Mouse (Mus musculus) kidney, adult 2 months (tissue): ENCODE measurements at regions not wholly inside any gene's neighbourhood (a gene's known extent, or its start where the extent isn't known, plus 50 kb on each side); places are given as distances from the start of the nearest gene placed in this dataset.
"Not testable (repeated sequence)": the region's sequence is repeated elsewhere in the genome, so short reads cannot be mapped to it uniquely, and the experiment has no call there.

Experiments
- DNase-seq: peaks from one replicate; pipeline ENCODE4 v3.0.0; 2021
- H3K27ac ChIP-seq: fragments of 200-500 bp; 2 replicates; pipeline ENCODE4 v1.5.1; 2012; ENCODE audit warnings: low read depth, low read length, control low read depth, inconsistent platforms; ENCODE audit not compliant: insufficient read depth
- H3K27me3 ChIP-seq: fragments of 200-500 bp; replicated peaks from 2 replicates; pipeline ENCODE4 v1.6.1; 2012; ENCODE audit warnings: mild to moderate bottlenecking, moderate library complexity, low read length, inconsistent platforms; ENCODE audit not compliant: control insufficient read depth, insufficient read depth
- H3K36me3 ChIP-seq: fragments of 200-500 bp; 2 replicates; pipeline ENCODE4 v1.6.1; 2012; ENCODE audit warnings: mild to moderate bottlenecking, moderate library complexity, low read length, inconsistent platforms; ENCODE audit not compliant: control insufficient read depth, insufficient read depth
- H3K4me1 ChIP-seq: fragments of 200-500 bp; 2 replicates; pipeline ENCODE4 v1.6.1; 2011; ENCODE audit warnings: low read length; ENCODE audit not compliant: control insufficient read depth, insufficient read depth
- H3K4me3 ChIP-seq: fragments of 200-500 bp; 2 replicates; pipeline ENCODE4 v1.5.1; 2011; ENCODE audit warnings: mild to moderate bottlenecking, low read depth, low read length, control low read depth; ENCODE audit not compliant: insufficient read depth
- CTCF ChIP-seq: fragments of 200-500 bp; conservative IDR thresholded peaks from 2 replicates; pipeline ENCODE4 v1.5.1; 2011; ENCODE audit warnings: low read depth, mild to moderate bottlenecking, control low read depth, low read length, moderate library complexity, mixed read lengths; ENCODE audit not compliant: insufficient read depth, insufficient read length
- POLR2A ChIP-seq: fragments of 200-500 bp; IDR thresholded peaks from one replicate; pipeline ENCODE4 v1.6.1; 2011; ENCODE audit warnings: low read depth, low read length, control low read depth
- WGBS: fragments of 180-500 bp; shearing (Covaris S2); methylation state at CpG from one replicate; pipeline ENCODE4 v1.1.7; 2018; 5-methylcytosine and 5-hydroxymethylcytosine counted together

- no peaks in the 10 kb centered on the region for H3K4me1 ChIP-seq
- peak; percentile 13 for DNase-seq
- H3K36me3 ChIP-seq = no peaks in the 10 kb centered on the region
- TF ChIP-seq POLR2A (no peak), CTCF (no peak)
- no peak overlapping the region for H3K27ac ChIP-seq
- H3K27me3 ChIP-seq = no peaks in the 10 kb centered on the region
- no peak overlapping the region for H3K4me3 ChIP-seq
- WGBS = 16% methylated on average over 2 of the region's 2 CpGs
These were observed 241.3 kb downstream of the Bmp2 start for GRCm38 (mm10) chr2:133793293-133793692.

- DNase-seq = no peak
- WGBS = 32% methylated on average over 3 of the region's 3 CpGs
These were observed 250.7 kb downstream of the Bmp2 start for GRCm38 (mm10) chr2:133802666-133803065.

GRCm38 (mm10) chr2:133821418-133821817 lies 269.5 kb downstream of the Bmp2 start:
- no peak for TF ChIP-seq POLR2A
- TF ChIP-seq CTCF = no peak
- no peaks in the 10 kb centered on the region for H3K4me1 ChIP-seq
- H3K4me3 ChIP-seq = no peak overlapping the region
- DNase-seq = no peak
- H3K36me3 ChIP-seq = no peaks in the 10 kb centered on the region
- WGBS = 85% methylated on average over 4 of the region's 4 CpGs
- no peaks in the 10 kb centered on the region for H3K27me3 ChIP-seq
- no peak overlapping the region for H3K27ac ChIP-seq

More at GRCm38 (mm10) chr2:133802666-133803065, 250.7 kb downstream of the Bmp2 start:
- TF ChIP-seq CTCF = no peak
- no peak for TF ChIP-seq POLR2A
- Histone ChIP-seq H3K4me3 (no peak overlapping the region), H3K36me3 (no peaks in the 10 kb centered on the region), H3K27ac (no peak overlapping the region), H3K27me3 (no peaks in the 10 kb centered on the region), H3K4me1 (no peaks in the 10 kb centered on the region)

GRCm38 (mm10) chr2:133829406-133829805 lies 277.4 kb downstream of the Bmp2 start:
- 90% methylated on average over 1 of the region's 1 CpGs for WGBS
- Histone ChIP-seq H3K36me3 (no peaks in the 10 kb centered on the region), H3K27me3 (no peaks in the 10 kb centered on the region), H3K4me3 (no peak overlapping the region), H3K27ac (no peak overlapping the region), H3K4me1 (no peaks in the 10 kb centered on the region)
- no peak for TF ChIP-seq POLR2A
- TF ChIP-seq CTCF = no peak
- no peak for DNase-seq

- Histone ChIP-seq H3K27me3 (no peaks in the 10 kb centered on the region), H3K36me3 (no peaks in the 10 kb centered on the region), H3K4me3 (no peak overlapping the region), H3K4me1 (no peaks in the 10 kb centered on the region), H3K27ac (no peak overlapping the region)
- TF ChIP-seq CTCF (no peak), POLR2A (no peak)
- DNase-seq = no peak
These were observed 298.5 kb downstream of the Bmp2 start for GRCm38 (mm10) chr2:133850485-133850884.

DNA sequence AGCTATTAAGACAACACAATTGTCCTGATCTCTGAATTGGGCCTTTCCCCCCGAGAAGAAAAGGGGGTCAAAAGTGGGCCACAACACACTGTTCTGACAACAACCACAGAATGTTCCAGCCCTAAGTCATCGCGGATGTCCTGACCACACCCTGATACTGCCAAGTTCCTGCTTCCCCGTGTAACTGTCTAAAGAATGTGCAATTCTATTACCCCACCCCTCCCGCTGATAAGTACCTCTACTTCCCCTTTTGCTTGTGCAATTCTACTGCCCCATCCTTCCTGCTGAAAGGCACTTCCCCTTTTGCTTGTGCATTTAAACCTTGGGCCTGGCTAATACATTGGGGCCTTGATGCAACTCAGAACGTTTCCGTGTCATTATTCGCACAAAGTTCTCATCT lies 323.0 kb downstream of the Bmp2 start:
- 90% methylated on average over 8 of the region's 8 CpGs for WGBS
- H3K4me3 ChIP-seq, H3K27ac ChIP-seq, H3K27me3 ChIP-seq, H3K36me3 ChIP-seq, DNase-seq, H3K4me1 ChIP-seq: not testable (repeated sequence)

DNA sequence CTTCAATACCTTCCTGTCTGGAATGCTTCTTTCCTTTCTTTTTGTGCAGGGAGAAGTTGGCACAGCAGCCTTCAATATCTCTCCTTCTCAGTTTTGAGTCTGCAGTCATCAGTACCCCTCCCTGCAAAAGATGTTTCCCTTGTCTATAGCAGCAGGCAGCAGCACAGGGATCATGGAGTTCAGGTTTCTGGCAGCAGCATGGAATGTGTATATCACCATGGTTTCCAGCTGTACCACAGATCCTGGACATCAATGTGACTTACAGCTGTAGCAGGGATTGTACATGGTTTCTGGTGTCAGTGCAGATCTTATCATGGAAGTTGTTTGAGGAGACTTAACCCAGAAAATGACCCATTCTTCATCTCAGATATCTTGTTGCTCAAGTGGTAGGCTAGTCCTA lies 331.7 kb downstream of the Bmp2 start:
- TF ChIP-seq CTCF = no peak
- no peak for TF ChIP-seq POLR2A
- DNase-seq = no peak
- Histone ChIP-seq H3K27me3 (no peaks in the 10 kb centered on the region), H3K4me1 (no peaks in the 10 kb centered on the region), H3K36me3 (no peaks in the 10 kb centered on the region), H3K4me3 (no peak overlapping the region), H3K27ac (no peak overlapping the region)

GRCm38 (mm10) chr2:133906269-133906668 lies 354.3 kb downstream of the Bmp2 start:
- DNase-seq = no peak
- H3K27ac ChIP-seq = no peak overlapping the region
- H3K4me1 ChIP-seq = no peaks in the 10 kb centered on the region
- no peak for TF ChIP-seq CTCF
- TF ChIP-seq POLR2A = no peak
- H3K4me3 ChIP-seq = no peak overlapping the region
- H3K36me3 ChIP-seq = no peaks in the 10 kb centered on the region
- no peaks in the 10 kb centered on the region for H3K27me3 ChIP-seq
- 70% methylated on average over 6 of the region's 6 CpGs for WGBS
